Mouse (Mus musculus) CH12.LX (cell line): ENCODE results near the gene Rbbp8nl. TPM values are rescaled to one million over a fixed set of nuclear protein-coding genes. Genes with fewer than 3 reads are reported as not detected.

Source experiments
- DNase-seq: peaks from one replicate; pipeline ENCODE4 v3.0.0-alpha.2; 2013; ENCODE audit errors: extremely low read depth
- H3K27ac ChIP-seq: 2 replicates; pipeline ENCODE4 v1.5.1; 2012; ENCODE audit warnings: low read depth, mild to moderate bottlenecking, control low read depth, moderate library complexity; ENCODE audit not compliant: insufficient read depth
- H3K27me3 ChIP-seq: replicated peaks from 2 replicates; pipeline ENCODE3; 2012; ENCODE audit warnings: inconsistent platforms
- H3K36me3 ChIP-seq, 2 experiments: replicated peaks in 1 of 2; 2 replicates each; pipeline versions ENCODE3 to v1.6.1; 2012; ENCODE audit warnings: inconsistent platforms in 1 of 2, low read length in 1 of 2, mild to moderate bottlenecking in 1 of 2, mixed read lengths in 1 of 2, moderate library complexity in 1 of 2; ENCODE audit not compliant: control insufficient read depth in 1 of 2, insufficient read depth in 1 of 2
- H3K4me1 ChIP-seq, 2 experiments: 2 replicates each; pipeline ENCODE4 v1.6.1; 2012; ENCODE audit warnings: inconsistent platforms in 1 of 2, moderate library complexity in 1 of 2; ENCODE audit not compliant: insufficient read depth in 2 of 2, control insufficient read depth in 1 of 2
- H3K4me2 ChIP-seq: 2 replicates; pipeline ENCODE4 v1.6.1; 2012; ENCODE audit warnings: low read depth, mild to moderate bottlenecking, control low read depth; ENCODE audit not compliant: poor library complexity, insufficient read depth, severe bottlenecking
- H3K4me3 ChIP-seq, 3 experiments: fragments of 150-350 bp in 1 of 3; sonication (generic) in 1 of 3; replicated peaks in 1 of 3; 2 replicates each; pipeline versions ENCODE3 to v1.5.1; 2011 to 2012; ENCODE audit warnings: low read depth in 2 of 3, low read length in 2 of 3, mild to moderate bottlenecking in 2 of 3, moderate library complexity in 2 of 3, control low read depth in 1 of 3, improper control_type of control experiment in 1 of 3, inconsistent platforms in 1 of 3, mixed read lengths in 1 of 3; ENCODE audit not compliant: poor library complexity in 1 of 3
- H3K79me2 ChIP-seq: replicated peaks from 2 replicates; pipeline ENCODE4 v1.6.1; 2012; ENCODE audit warnings: mild to moderate bottlenecking, moderate library complexity; ENCODE audit not compliant: control insufficient read depth, poor library complexity, insufficient read depth, severe bottlenecking; ENCODE audit errors: extremely low read depth
- H3K9ac ChIP-seq: 2 replicates; pipeline ENCODE4 v1.6.1; 2012; ENCODE audit warnings: low read depth, mild to moderate bottlenecking, control low read depth, moderate library complexity; ENCODE audit not compliant: insufficient read depth
- H3K9me3 ChIP-seq: replicated peaks from 2 replicates; pipeline ENCODE3; 2012; ENCODE audit warnings: low read length, inconsistent platforms, mixed read lengths
- CHD2 ChIP-seq: IDR thresholded peaks from 2 replicates; pipeline ENCODE4 v1.6.1; 2011; ENCODE audit warnings: low read length, improper control_type of control experiment
- E2F4 ChIP-seq: IDR thresholded peaks from 2 replicates; pipeline ENCODE4 v1.6.1; 2011; ENCODE audit warnings: low read depth, low read length, improper control_type of control experiment; ENCODE audit not compliant: insufficient replicate concordance
- ELF1 ChIP-seq: IDR thresholded peaks from 2 replicates; pipeline ENCODE4 v1.6.1; 2014; ENCODE audit warnings: low read depth, mild to moderate bottlenecking, inconsistent platforms, low read length, improper control_type of control experiment
- GABPA ChIP-seq: IDR thresholded peaks from 2 replicates; pipeline ENCODE4 v1.6.1; 2012; ENCODE audit warnings: low read depth, low read length, improper control_type of control experiment, inconsistent platforms; ENCODE audit not compliant: insufficient replicate concordance
- HCFC1 ChIP-seq: IDR thresholded peaks from 2 replicates; pipeline ENCODE4 v1.6.1; 2012; ENCODE audit warnings: low read depth, mild to moderate bottlenecking, inconsistent platforms, low read length, improper control_type of control experiment
- JUN ChIP-seq: IDR thresholded peaks from 2 replicates; pipeline ENCODE4 v1.6.1; 2011; ENCODE audit warnings: low read depth, mild to moderate bottlenecking, low read length, improper control_type of control experiment, moderate library complexity; ENCODE audit not compliant: insufficient read depth
- JUND ChIP-seq: conservative IDR thresholded peaks from 2 replicates; pipeline ENCODE4 v1.6.1; 2011; ENCODE audit warnings: low read depth, low read length, improper control_type of control experiment
- KAT2A ChIP-seq: IDR thresholded peaks from 2 replicates; pipeline ENCODE4 v1.6.1; 2012; ENCODE audit warnings: low read length, improper control_type of control experiment, inconsistent platforms; ENCODE audit not compliant: insufficient replicate concordance
- MAFK ChIP-seq: IDR thresholded peaks from 2 replicates; pipeline ENCODE4 v1.6.1; 2011; ENCODE audit warnings: low read length, improper control_type of control experiment; ENCODE audit not compliant: insufficient replicate concordance
- MAX ChIP-seq: IDR thresholded peaks from 2 replicates; pipeline ENCODE4 v1.6.1; 2011; ENCODE audit warnings: low read length, improper control_type of control experiment
- NRF1 ChIP-seq: IDR thresholded peaks from 2 replicates; pipeline ENCODE4 v1.6.1; 2014; ENCODE audit warnings: low read depth, mild to moderate bottlenecking, inconsistent platforms, low read length, improper control_type of control experiment, moderate library complexity
- POLR2A ChIP-seq: IDR thresholded peaks from 2 replicates; pipeline ENCODE4 v1.6.1; 2011; ENCODE audit warnings: low read depth, mild to moderate bottlenecking, improper control_type of control experiment, low read length
- POLR2AphosphoS2 ChIP-seq: IDR thresholded peaks from 2 replicates; pipeline ENCODE4 v1.6.1; 2011; ENCODE audit warnings: low read depth, low read length, improper control_type of control experiment
- RAD21 ChIP-seq: IDR thresholded peaks from 2 replicates; pipeline ENCODE4 v1.6.1; 2011; ENCODE audit warnings: low read depth, mild to moderate bottlenecking, low read length, improper control_type of control experiment, moderate library complexity
- RCOR1 ChIP-seq: conservative IDR thresholded peaks from 2 replicates; pipeline ENCODE4 v1.6.1; 2012; ENCODE audit warnings: low read depth, mild to moderate bottlenecking, inconsistent platforms, low read length, improper control_type of control experiment
- SIN3A ChIP-seq: IDR thresholded peaks from 2 replicates; pipeline ENCODE4 v1.6.1; 2012; ENCODE audit warnings: low read length, improper control_type of control experiment, inconsistent platforms
- TCF12 ChIP-seq: IDR thresholded peaks from 2 replicates; pipeline ENCODE4 v1.6.1; 2014; ENCODE audit warnings: low read depth, mild to moderate bottlenecking, inconsistent platforms, low read length, improper control_type of control experiment
- USF1 ChIP-seq: IDR thresholded peaks from 2 replicates; pipeline ENCODE4 v1.6.1; 2014; ENCODE audit warnings: low read depth, mild to moderate bottlenecking, inconsistent platforms, low read length, improper control_type of control experiment
- ZNF384 ChIP-seq: IDR thresholded peaks from 2 replicates; pipeline ENCODE4 v1.6.1; 2012; ENCODE audit warnings: low read depth, low read length, improper control_type of control experiment, inconsistent platforms
- dilution Hi-C: fragments of 300-500 bp; cut with MboI; formaldehyde crosslinking; loops from 2 replicates; pipeline ENCODE4 v1.14.3; 2020; ENCODE audit warnings: low sequenced_read_pairs; ENCODE audit not compliant: extremely low pct_unique_long_range_greater_than_20kb, extremely low pct_ligation_motif_present
- in situ Hi-C: fragments of 300-500 bp; cut with MboI; formaldehyde crosslinking; loops from 3 replicates; pipeline ENCODE4 v1.14.3; 2019; ENCODE audit warnings: low sequenced_read_pairs, low pct_ligation_motif_present, low pct_unique_long_range_greater_than_20kb, mixed read lengths
- polyA plus RNA-seq: library from polyadenylated mRNA; unstranded; fragments of >175 nt; gene quantifications from 2 replicates; pipeline ENCODE4 v1.2.1, GENCODE M21; 2012; ENCODE audit warnings: low read depth; ENCODE audit not compliant: insufficient read length
- total RNA-seq, 2 experiments: library from RNA; depleted of rRNA; stranded (reverse); fragments of 300-350 nt in 1 of 2; fragments of >200 nt in 1 of 2; gene quantifications; 2 replicates each; pipeline ENCODE4 v1.2.3; 2012 to 2014

Rbbp8nl gene
- total and polyA plus RNA-seq, 3 experiments: not detected

- in situ Hi-C loops: no loop called here
- Histone ChIP-seq H3K79me2 (no peaks in the 10 kb centered on the region), H3K27ac (no peak overlapping the region), H3K27me3 (peaks cover 43% of the 10 kb centered on the region), H3K9me3 (no peaks in the 10 kb centered on the region), H3K4me3 (no peak overlapping the region), H3K9ac (no peak overlapping the region), H3K4me1 (no peaks in the 10 kb centered on the region; a peak in 1 of 4 replicates), H3K4me2 (no peak overlapping the region), H3K36me3 (no peaks in the 10 kb centered on the region)
- dilution Hi-C loops: no loop called here
- no peak for DNase-seq
- no peak for TF ChIP-seq ZNF384
- no peak for TF ChIP-seq GABPA
- TF ChIP-seq MAX: no peak
Measured at GRCm38 (mm10) chr2:180292906-180293305, 3.2 kb upstream of the Rbbp8nl start.

- Histone ChIP-seq H3K4me1 (no peaks in the 10 kb centered on the region; a peak in 1 of 4 replicates), H3K4me3 (no peak overlapping the region), H3K9ac (no peak overlapping the region), H3K4me2 (no peak overlapping the region), H3K27me3 (peaks cover 52% of the 10 kb centered on the region), H3K27ac (no peak overlapping the region), H3K79me2 (no peaks in the 10 kb centered on the region), H3K36me3 (no peaks in the 10 kb centered on the region), H3K9me3 (no peaks in the 10 kb centered on the region)
- no peak for DNase-seq
- dilution Hi-C loops: no loop called here
- no peak for TF ChIP-seq HCFC1
- no peak for TF ChIP-seq RCOR1
- TF ChIP-seq ELF1: no peak
- no peak for TF ChIP-seq KAT2A
- no peak for TF ChIP-seq MAX
- TF ChIP-seq E2F4: no peak
- no peak for TF ChIP-seq JUND
- no peak for TF ChIP-seq CHD2
- TF ChIP-seq SIN3A: no peak
- no peak for TF ChIP-seq JUN
- TF ChIP-seq ZNF384: no peak
- no peak for TF ChIP-seq RAD21
- TF ChIP-seq MAFK: no peak
- no peak for TF ChIP-seq POLR2AphosphoS2
- no peak for TF ChIP-seq POLR2A
- no peak for TF ChIP-seq USF1
- TF ChIP-seq NRF1: no peak
- no peak for TF ChIP-seq TCF12
- in situ Hi-C loops: no loop called here
Measured at GRCm38 (mm10) chr2:180292026-180292425, 2.3 kb upstream of the Rbbp8nl start.
